Mouse (Mus musculus) heart, adult 2 months (tissue): ENCODE measurements around the gene Casc3.

Experiments
- CTCF ChIP-seq: fragments of 200-600 bp; IDR thresholded peaks from 2 replicates; pipeline ENCODE4 v1.8.1; 2022; ENCODE audit warnings: antibody characterized with exemption, mild to moderate bottlenecking, moderate library complexity
- EP300 ChIP-seq: fragments of 200-500 bp; IDR thresholded peaks from 2 replicates; pipeline ENCODE4 v1.6.1; 2011; ENCODE audit warnings: low read depth, low read length, control low read depth; ENCODE audit not compliant: insufficient read depth
- POLR2A ChIP-seq: fragments of 200-500 bp; IDR thresholded peaks from 2 replicates; pipeline ENCODE4 v1.6.1; 2011; ENCODE audit warnings: mild to moderate bottlenecking, low read depth, low read length, control low read depth; ENCODE audit not compliant: insufficient read depth

- no peak for TF ChIP-seq POLR2A
- TF ChIP-seq EP300 = no peak
- no peak for TF ChIP-seq CTCF
These were observed 33.6 kb upstream of the Casc3 start for GRCm38 (mm10) chr11:98771131-98771530.
